In genomic region chr1:166141868-166142267, GRCm38 (mm10) we compare ENCODE assay signal across 23 mouse cellular contexts. TPM values are rescaled to one million over a fixed set of nuclear protein-coding genes. Genes with fewer than 3 reads are reported as not detected.
"Had no signal": no experiment of that assay in that cellular context is flagged by ENCODE, and none has a peak within 500 bp of the region (broad histone marks: within the 10 kb centered on the region; RNA-seq: fewer than 3 reads in every experiment).

No protein-coding gene starts in this region.

RNA-seq across cellular contexts. Expression of gene Gpa33, which starts 11.8 kb away (rescaled TPM):
- total RNA-seq: heart, postnatal 10 days; heart, postnatal 14 days; heart, postnatal 25 days; heart, postnatal 36 days; heart, postnatal 4 days; hematopoietic stem cell, adult 5-6 weeks; hindbrain, postnatal 0 days; layer of hippocampus, adult 18-20 months; layer of hippocampus, adult 2 months; layer of hippocampus, postnatal 10 days; layer of hippocampus, postnatal 14 days; layer of hippocampus, postnatal 25 days; layer of hippocampus, postnatal 36 days; left cerebral cortex, adult 18-20 months; left cerebral cortex, adult 2 months; left cerebral cortex, adult 8-10 months had no signal
- polyA plus RNA-seq: heart, embryonic 11.5 days; heart, embryonic 13.5 days; heart, embryonic 15.5 days; hindbrain, embryonic 14.5 days; hindbrain, embryonic 15.5 days; hindbrain, embryonic 16.5 days; inflammation-experienced regulatory T-cells, adult 6 months had no signal

RNA-seq across cellular contexts. Expression of gene Dusp27, which starts 14.1 kb away (rescaled TPM):
- total RNA-seq: hematopoietic stem cell, adult 5-6 weeks; layer of hippocampus, adult 2 months; layer of hippocampus, postnatal 36 days had no signal
- polyA plus RNA-seq: inflammation-experienced regulatory T-cells, adult 6 months had no signal
